Mouse (Mus musculus) neural tube, embryonic 10.5 days (tissue): ENCODE measurements around the gene Grhpr.
A peak's percentile ranks its signal among the peaks of the same experiment; 100 is the strongest.
"Not testable (repeated sequence)": the region's sequence is repeated elsewhere in the genome, so short reads cannot be mapped to it uniquely, and the experiment has no call there.

Experiments
- DNase-seq: peaks from one replicate; pipeline ENCODE4 v3.0.0-alpha.2; 2017; ENCODE audit warnings: low spot score; ENCODE audit errors: extremely low spot score

Gene Grhpr

DNA sequence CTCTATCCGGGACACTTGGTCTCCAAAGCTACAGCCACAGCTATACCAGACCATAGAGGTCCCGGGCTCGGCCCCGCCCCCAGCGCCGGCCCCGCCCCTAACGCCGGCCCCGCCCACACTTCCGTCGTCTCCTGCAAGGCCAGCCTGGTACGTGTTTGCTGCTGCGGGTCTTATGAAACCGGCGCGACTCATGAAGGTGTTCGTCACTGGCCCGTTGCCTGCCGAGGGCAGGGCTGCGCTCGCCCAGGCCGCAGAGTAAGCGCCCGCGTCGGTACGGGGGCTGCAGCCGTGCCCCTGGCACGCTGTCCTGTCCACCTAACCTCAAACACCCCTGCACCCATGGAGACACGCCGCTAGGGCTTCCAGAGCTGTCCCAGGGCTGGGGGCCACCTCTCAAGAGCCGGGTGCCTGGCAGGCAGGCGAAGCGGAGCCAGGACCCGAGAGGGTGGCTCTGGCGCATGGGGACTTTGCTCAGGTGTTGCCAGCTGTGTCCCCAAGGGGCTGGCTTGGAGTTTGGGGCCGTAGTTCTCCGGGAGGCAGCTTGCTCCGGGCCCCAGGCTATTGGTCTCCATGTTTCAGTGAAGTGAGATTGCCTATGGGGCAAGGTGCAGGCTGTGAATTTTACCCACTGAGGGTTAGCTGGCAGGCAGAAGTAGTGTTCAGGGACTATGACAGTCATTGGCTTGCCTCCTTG is at the start of gene Grhpr:
TSS of gene Grhpr (plus strand) at position 116 of the 694 bp plus-strand sequence.
- peak; percentile 94 for DNase-seq

- no peak for DNase-seq
Observed at GRCm38 (mm10) chr4:44931732-44932131, 49.5 kb upstream of the Grhpr start.

DNA sequence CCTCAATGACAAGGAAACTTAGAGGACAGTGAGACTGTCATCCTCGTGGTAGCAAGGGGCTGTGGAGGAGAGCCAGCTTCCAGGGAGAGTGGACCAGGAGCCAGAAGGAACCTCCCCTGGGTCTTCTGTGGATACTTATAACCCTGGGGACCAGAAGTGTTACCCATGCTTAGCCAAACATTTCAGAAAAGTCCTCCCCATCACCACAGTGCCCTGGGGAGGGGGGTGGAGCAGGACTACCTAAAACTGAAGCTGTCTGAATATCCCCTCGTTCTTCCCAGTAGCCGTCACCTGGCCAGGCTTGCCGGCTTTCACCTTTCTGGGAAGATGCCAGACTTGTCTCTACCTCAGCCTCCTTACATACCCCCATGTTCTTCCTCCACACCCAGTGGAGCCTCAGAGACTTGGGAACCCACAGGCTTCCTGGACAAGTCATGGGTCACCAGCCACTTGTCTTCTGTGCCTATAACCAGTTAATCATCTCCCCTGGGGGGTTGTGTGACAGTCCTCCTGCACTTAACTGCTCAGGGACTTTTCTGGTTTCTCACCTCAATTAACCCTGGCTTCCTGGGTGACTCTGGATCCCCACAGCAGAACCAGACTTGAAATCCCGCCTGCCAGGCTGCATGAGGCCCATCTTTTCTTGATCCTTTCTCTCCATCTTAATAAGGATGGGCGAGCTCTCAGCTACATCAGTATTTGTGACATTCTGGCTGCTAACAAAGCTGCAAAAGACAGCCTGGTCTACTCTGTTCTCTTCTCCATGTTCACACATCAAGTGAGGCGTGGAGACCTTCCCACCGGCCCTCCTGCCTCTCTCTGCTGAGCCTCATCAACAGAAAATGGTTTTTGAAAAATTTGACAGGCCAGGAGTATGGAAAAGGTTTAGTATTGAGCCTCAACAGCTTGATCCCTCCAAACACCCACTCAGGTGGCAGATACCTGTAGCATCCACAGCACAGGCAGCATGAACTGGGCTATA is 42.5 kb upstream of the Grhpr start:
- no peak for DNase-seq

GRCm38 (mm10) chr4:44939576-44940249 is 41.5 kb upstream of the Grhpr start:
- no peak for DNase-seq

DNA sequence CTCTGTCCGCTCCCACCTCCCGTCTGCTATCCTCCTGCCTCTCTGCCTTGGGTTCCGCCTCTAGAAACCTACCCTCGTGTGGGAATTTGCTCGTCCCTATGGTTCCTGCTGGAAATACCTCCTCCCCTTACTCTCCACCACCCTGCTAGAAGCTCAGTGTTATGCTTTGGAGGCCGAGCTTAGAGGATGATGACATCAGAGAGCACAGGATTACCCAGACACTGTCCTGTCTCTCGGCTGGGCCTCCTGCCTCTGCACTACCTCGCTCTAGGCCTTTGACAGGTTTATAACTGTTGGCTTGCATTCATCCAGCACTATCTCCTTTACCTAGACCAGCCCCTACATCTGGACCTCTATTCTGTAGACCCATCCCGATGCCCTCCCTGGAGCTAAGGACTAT is 40.9 kb upstream of the Grhpr start:
- no peak for DNase-seq

DNA sequence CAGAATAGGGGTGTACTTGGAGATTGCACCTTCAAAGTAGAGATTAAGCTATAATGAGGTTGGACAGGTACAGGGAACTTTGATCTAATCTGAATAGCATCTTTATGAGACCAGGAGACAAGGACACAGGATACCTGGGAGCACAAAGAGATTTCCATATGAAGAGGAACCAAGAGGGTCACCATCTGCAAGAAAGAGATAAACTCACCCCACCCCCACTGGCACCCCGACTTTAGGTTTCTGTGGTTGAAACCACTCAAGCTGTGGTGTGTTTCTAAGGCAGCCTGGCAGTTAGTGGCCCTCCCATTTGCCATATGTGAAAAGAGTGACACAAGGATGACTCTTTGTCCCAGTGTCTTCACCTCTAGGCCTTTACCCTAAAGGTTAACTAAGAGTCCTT is 39.0 kb upstream of the Grhpr start:
- no peak for DNase-seq

DNA sequence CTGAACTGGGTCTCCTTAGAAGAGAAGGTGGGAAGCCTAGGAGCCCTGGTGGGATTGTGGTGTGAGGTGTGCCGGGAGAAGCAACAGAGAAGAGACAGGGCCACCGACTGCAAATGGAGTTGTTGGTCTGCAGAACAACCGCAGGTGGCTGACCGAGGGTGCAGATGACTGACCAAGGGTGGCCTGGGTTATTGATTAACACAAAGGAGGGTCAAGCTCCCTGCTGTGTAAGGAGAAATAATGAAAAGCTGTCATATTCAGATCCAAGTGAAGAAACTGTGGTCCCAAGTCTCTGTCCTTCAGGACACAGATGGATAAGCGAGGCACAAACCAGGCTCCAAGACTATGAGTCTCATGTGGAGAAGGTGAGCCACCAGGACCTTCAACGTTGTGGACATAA is 37.7 kb upstream of the Grhpr start:
- no peak for DNase-seq

DNA sequence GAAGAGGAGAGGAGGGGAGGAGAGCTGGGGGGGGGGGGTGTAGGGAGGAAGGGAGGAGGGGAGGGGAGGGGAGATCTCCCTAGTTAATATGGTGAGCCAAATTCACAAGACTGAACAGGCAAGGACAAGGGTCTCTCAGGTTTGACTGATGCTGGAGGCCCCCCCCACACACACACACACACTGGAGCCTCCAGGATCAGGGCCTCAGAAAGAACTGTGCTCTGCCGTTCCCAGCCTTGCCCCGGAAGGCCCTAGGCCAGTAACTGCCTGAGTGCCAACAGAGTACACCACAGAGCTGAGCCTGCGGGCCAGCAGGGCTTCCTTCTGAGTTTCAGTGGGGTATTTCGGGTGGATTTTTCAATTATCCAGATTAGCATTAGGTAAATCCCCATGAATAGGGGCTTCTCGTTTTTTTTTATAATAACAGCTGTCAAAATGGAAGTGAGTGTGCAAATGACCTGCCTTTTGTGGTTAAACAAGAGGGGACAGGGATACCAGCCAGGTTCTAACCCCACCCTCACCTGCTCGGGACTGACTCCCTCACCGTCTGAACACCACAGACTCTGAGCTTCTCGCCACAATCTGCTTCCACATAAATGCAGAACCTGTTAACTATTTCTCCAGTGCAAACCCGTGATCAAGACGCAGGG is 36.6 kb upstream of the Grhpr start:
- no peak for DNase-seq

DNA sequence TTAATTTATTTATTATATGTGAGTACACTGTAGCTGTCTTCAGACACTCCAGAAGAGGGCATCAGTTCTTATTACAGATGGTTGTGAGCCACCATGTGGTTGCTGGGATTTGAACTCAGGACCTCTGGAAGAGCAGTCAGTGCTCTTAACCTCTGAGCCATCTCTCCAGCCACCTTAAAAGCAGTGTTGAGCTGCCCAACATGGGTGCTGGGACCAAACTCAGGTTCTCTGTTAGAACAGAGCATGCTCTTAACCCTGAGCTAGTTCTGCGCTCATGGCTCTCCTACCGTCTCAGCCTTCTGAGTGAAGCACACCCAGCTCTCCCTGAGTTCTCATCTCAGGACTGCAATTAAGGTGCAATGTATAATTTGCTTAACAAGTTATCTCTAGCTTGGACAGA is 35.1 kb upstream of the Grhpr start:
- DNase-seq: not testable (repeated sequence)

DNA sequence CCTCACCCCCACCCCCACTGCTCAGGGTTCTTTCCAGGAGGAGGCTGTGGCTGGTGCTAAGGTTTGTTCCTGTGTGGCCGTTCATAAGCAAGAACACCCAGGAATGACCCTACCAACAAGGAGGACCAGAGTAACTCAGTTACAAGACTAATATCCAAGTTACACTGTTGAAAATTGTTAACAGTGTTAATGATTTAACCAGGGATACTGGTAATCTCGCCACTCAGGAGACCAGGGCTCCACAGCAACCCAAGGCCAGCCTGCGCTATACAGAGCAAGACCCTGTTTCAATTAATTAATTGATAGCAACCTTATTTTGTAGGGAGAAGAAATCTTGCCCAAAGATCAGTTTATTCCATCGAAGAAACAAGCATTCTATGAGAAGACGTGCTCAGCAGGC is 33.7 kb upstream of the Grhpr start:
- no peak for DNase-seq

DNA sequence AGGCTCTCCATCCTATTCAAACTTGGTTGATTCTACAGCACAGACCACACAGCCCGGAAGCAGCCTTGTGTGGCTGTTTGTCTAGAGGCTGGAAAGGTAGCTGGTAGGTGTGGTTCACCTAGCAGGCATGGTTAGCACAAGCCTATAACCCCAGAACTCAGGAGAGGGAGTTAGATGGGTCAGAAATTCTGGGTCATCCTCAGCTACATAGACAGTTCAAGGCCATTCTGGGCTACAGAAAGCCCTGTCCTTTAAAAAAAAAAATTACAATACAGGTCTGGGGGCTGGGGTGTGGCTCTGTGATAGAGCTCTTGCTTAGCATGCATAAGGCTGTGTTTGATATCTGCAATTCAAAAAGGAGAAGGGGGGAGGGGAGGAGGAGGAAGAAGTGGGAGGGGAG is 32.9 kb upstream of the Grhpr start:
- DNase-seq: no peak

GRCm38 (mm10) chr4:44953041-44953440 is 28.2 kb upstream of the Grhpr start:
- DNase-seq: no peak

- DNase-seq: no peak
Observed at GRCm38 (mm10) chr4:44958776-44959175, 22.4 kb upstream of the Grhpr start.

DNA sequence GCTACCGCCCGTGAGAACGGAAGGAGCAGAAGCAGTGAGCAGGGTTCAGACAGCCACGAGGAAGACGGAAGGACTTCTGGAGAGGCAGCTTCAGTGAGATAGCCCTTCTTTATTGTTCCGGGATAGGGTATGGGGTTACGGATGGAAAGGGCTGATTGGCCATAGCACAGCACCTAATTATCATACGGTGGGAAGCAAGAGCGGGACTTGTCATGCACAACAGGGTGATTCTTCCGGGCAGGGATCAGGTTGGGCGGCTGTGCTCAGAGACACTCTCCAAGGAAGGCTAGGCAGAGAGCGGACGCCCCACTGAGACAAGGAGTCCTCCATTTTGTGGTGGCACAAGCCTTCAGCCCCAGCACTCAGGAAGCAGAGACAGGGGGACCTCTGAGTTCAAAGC is 22.0 kb upstream of the Grhpr start:
- DNase-seq: no peak

- DNase-seq: no peak
Observed at GRCm38 (mm10) chr4:44963156-44963555, 18.0 kb upstream of the Grhpr start.

GRCm38 (mm10) chr4:44965175-44965574 is 16.0 kb upstream of the Grhpr start:
- DNase-seq: no peak

DNA sequence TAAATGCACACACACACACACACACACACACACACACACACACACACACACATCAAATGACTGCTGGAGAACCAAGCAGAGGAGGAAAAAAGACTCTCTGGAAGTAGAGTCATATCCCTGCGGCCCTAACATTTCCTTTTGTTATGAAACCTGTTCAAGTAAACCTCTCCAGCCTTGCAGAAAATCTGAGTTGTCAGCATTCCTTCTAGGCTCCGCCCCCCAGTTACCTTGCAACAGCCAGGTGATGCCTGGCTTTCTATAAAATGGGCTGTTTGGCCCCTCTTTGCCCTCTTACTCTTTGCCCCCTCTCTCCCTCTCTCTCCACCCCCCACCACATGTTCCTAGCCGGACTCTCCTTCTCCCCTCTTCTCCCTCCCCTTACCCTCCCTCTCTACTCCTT is 15.5 kb upstream of the Grhpr start:
- DNase-seq: no peak

GRCm38 (mm10) chr4:44967402-44967801 is 13.8 kb upstream of the Grhpr start:
- DNase-seq: no peak

DNA sequence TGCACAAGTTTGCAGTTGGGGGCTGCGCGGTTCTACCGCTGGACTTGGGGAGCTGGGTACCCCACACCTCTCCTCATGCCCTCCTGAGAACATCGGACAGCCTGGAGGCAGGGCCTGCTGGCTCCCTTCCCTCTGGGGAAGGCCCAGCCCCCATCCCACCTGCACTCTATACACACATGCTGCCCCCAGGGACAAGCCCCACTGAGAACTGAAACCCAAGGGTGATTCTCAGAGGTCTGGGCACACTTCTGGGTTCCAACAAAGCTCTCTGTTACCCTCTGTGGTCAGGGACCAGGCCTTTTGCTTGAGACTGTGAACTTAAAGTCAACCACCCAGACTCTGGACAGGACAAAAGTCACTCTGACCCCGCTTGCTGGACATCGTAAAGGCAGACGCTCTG is 11.1 kb upstream of the Grhpr start:
- DNase-seq: no peak

GRCm38 (mm10) chr4:44970612-44971110 is 10.5 kb upstream of the Grhpr start:
- DNase-seq: peak; percentile 79

- DNase-seq: peak; percentile 85
Observed at GRCm38 (mm10) chr4:44973450-44973849, 7.7 kb upstream of the Grhpr start.
